Mouse (Mus musculus) adrenal gland, adult 2 months (tissue): ENCODE results near the gene Prl8a1. TPM values are rescaled to one million over a fixed set of nuclear protein-coding genes. Genes with fewer than 3 reads are reported as not detected.

Experiments used
- DNase-seq: peaks from one replicate; pipeline ENCODE4 v3.0.0; 2021
- long read RNA-seq: library from polyadenylated mRNA; stranded (forward); transcript quantifications from one replicate; pipeline ENCODE4 v2.0.0, GENCODE M21; 2021
- polyA plus RNA-seq: library from polyadenylated mRNA; depleted of rRNA; stranded (reverse); fragments of >200 nt; gene quantifications from 2 replicates; pipeline ENCODE4 v1.2.3, GENCODE M21; 2012; rRNA removed
- total RNA-seq, 2 experiments: library from RNA; stranded (reverse); gene quantifications; 2 replicates each; pipeline ENCODE4 v1.2.3; 2021

Prl8a1 gene
- not detected for total RNA-seq
- not detected in 2 replicates for polyA plus RNA-seq
- long read RNA-seq: 0 reads

- no peak for DNase-seq
Measured at GRCm38 (mm10) chr13:27582071-27582470, at the start of gene Prl8a1. Prl8a1 (minus strand) TSS chr13:27582171.

- no peak for DNase-seq
Measured at GRCm38 (mm10) chr13:27610482-27610881, 28.5 kb upstream of the Prl8a1 start, which contains the start of gene Prl7b1. Prl7b1 (minus strand) TSS chr13:27610582.

GRCm38 (mm10) chr13:27564506-27564905 is 17.5 kb downstream of the Prl8a1 start, which contains the start of gene Prl8a9:
Prl8a9 (minus strand) TSS chr13:27564606.
- no peak for DNase-seq

- no peak for DNase-seq
Measured at GRCm38 (mm10) chr13:27553336-27553735, 28.6 kb downstream of the Prl8a1 start.

Other genes with a start within 250 kb of the Prl8a1 start
- 1 to 10 TPM; 3.1 to 5.7 TPM for gene Prl8a2, start 236.5 kb downstream of the Prl8a1 start, total RNA-seq
- not detected in 2 replicates for gene Prl8a2, start 236.5 kb downstream of the Prl8a1 start, polyA plus RNA-seq
- not detected for gene Prl2b1, start 191.3 kb downstream of the Prl8a1 start, total RNA-seq
- gene Prl2b1, start 191.3 kb downstream of the Prl8a1 start, polyA plus RNA-seq: not detected in 2 replicates
- gene Prl8a6, start 143.5 kb downstream of the Prl8a1 start, total RNA-seq: not detected
- not detected in 2 replicates for gene Prl8a6, start 143.5 kb downstream of the Prl8a1 start, polyA plus RNA-seq
- not detected for gene Prl8a8, start 69.0 kb downstream of the Prl8a1 start, total RNA-seq
- gene Prl8a8, start 69.0 kb downstream of the Prl8a1 start, polyA plus RNA-seq: not detected in 2 replicates
- not detected for gene Prl8a9, start 17.6 kb downstream of the Prl8a1 start, total RNA-seq
- not detected in 2 replicates for gene Prl8a9, start 17.6 kb downstream of the Prl8a1 start, polyA plus RNA-seq
- not detected for gene Prl7b1, start 28.4 kb upstream of the Prl8a1 start, total RNA-seq
- not detected in 2 replicates for gene Prl7b1, start 28.4 kb upstream of the Prl8a1 start, polyA plus RNA-seq
- gene Prl7a1, start 60.3 kb upstream of the Prl8a1 start, total RNA-seq: not detected
- gene Prl7a1, start 60.3 kb upstream of the Prl8a1 start, polyA plus RNA-seq: not detected in 2 replicates
- gene Prl7a2, start 85.9 kb upstream of the Prl8a1 start, total RNA-seq: not detected
- not detected in 2 replicates for gene Prl7a2, start 85.9 kb upstream of the Prl8a1 start, polyA plus RNA-seq
- not detected for gene Prl7d1, start 134.6 kb upstream of the Prl8a1 start, total RNA-seq
- not detected in 2 replicates for gene Prl7d1, start 134.6 kb upstream of the Prl8a1 start, polyA plus RNA-seq
- gene Prl7c1, start 198.6 kb upstream of the Prl8a1 start, total RNA-seq: not detected
- not detected in 2 replicates for gene Prl7c1, start 198.6 kb upstream of the Prl8a1 start, polyA plus RNA-seq
- not detected for gene Prl2a1, start 219.5 kb upstream of the Prl8a1 start, total RNA-seq
- gene Prl2a1, start 219.5 kb upstream of the Prl8a1 start, polyA plus RNA-seq: not detected in 2 replicates